7 mouse cellular contexts compared by ENCODE assay signal in genomic region chr11:82970712-82971589, GRCm38 (mm10). TPM values are rescaled to one million over a fixed set of nuclear protein-coding genes. Genes with fewer than 3 reads are reported as not detected.
DNase-seq lines count a peak whose midpoint lies in the region; TF ChIP-seq lines count a peak whose summit lies in the region.

No protein-coding gene starts in this region.

- DNase-seq in thymus, postnatal 0 days (ENCODE audit: low spot score) = peak; percentile 50
- DNase-seq in thymus, adult 18-20 months = no peak
- peak; percentile 81 to 83 for DNase-seq in cerebellum, postnatal 10 days
- peak; percentile 19 for DNase-seq in gastrocnemius, postnatal 25 days
- DNase-seq in kidney, postnatal 10 days = peak; percentile 74
- peak; percentile 46 to 48 for DNase-seq in lung, postnatal 4 days

- H3K36me3 ChIP-seq in small intestine, adult 2 months (ENCODE audit: control insufficient read depth, insufficient read depth, low read length) = no peaks in the 10 kb centered on the region

- 15% methylated on average over 31 of the region's 31 CpGs for WGBS in small intestine, adult 2 months

- no peak overlapping the region for H3K27ac ChIP-seq in small intestine, adult 2 months (ENCODE audit: insufficient read depth, low read depth, low read length)

- peak; percentile 52; the same call in 1 of the 2 replicates for TF ChIP-seq CTCF in small intestine, adult 2 months (IDR thresholded peaks at IDR 0.05; ENCODE audit: extremely low read depth, insufficient read length, insufficient replicate concordance, low read depth, low read length)

- no peaks in the 10 kb centered on the region for H3K27me3 ChIP-seq in small intestine, adult 2 months (ENCODE audit: control insufficient read depth, insufficient read depth, low read length)

- TF ChIP-seq POLR2A in small intestine, adult 2 months (IDR thresholded peaks at IDR 0.05; ENCODE audit: low read depth, low read length) = no peak

- 0 out of 2 replicates have a peak, but pooled peaks cover 2% of the 10 kb centered on the region for H3K4me1 ChIP-seq in small intestine, adult 2 months (ENCODE audit: control insufficient read depth, insufficient read depth, insufficient read length, low read length)

- H3K4me3 ChIP-seq in small intestine, adult 2 months (ENCODE audit: low read depth, low read length) = peak overlapping the region; percentile 12; the same call in 1 of the 2 replicates

RNA-seq across cellular contexts. Expression of gene Slfn5, which starts 19.8 kb away (rescaled TPM):
- polyA plus RNA-seq in thymus, postnatal 0 days (2015; fragmentation: Nextera tagmentation; extraction: Ambion mirVana) = 8.9 and 10.6 TPM in 2 replicates
- 10 to 100 TPM; 18.9 to 27.1 TPM for total RNA-seq in gastrocnemius, postnatal 25 days (2021)
- polyA plus RNA-seq in small intestine, adult 2 months (2012; rRNA removed) = 0.34 and 0.95 TPM in 2 replicates

RNA-seq across cellular contexts. Expression of gene Slfn9, which starts 20.7 kb away (rescaled TPM):
- 5.8 and 7.7 TPM in 2 replicates for polyA plus RNA-seq in thymus, postnatal 0 days (2015; fragmentation: Nextera tagmentation; extraction: Ambion mirVana)
- total RNA-seq in gastrocnemius, postnatal 25 days (2021) = under 1 TPM; 0.20 to 0.59 TPM
- 0.30 and 0.61 TPM in 2 replicates for polyA plus RNA-seq in small intestine, adult 2 months (2012; rRNA removed)

RNA-seq across cellular contexts. Expression of gene Slfn8, which starts 49.7 kb away (rescaled TPM):
- polyA plus RNA-seq in thymus, postnatal 0 days (2015; fragmentation: Nextera tagmentation; extraction: Ambion mirVana) = 5.9 and 7.1 TPM in 2 replicates
- under 1 TPM in 1 of 2 experiments, not detected in 1; 0.19 TPM for total RNA-seq in gastrocnemius, postnatal 25 days (2021)
- polyA plus RNA-seq in small intestine, adult 2 months (2012; rRNA removed) = 0.11 and 0.28 TPM in 2 replicates

Comparison
In these comparisons a context has a peak if more than half of its experiments do, and no peak if none do; other contexts are left out.
1. DNase-seq: peak in thymus, postnatal 0 days (single experiment), cerebellum, postnatal 10 days (2 of 2), gastrocnemius, postnatal 25 days (single experiment), kidney, postnatal 10 days (single experiment) and lung, postnatal 4 days (2 of 2); none in thymus, adult 18-20 months (0 of 2).